Mouse (Mus musculus): Measurements from ENCODE around the gene Ubxn4. TPM values are rescaled to one million over a fixed set of nuclear protein-coding genes. Genes with fewer than 3 reads are reported as not detected.
"Not testable (repeated sequence)": the region's sequence is repeated elsewhere in the genome, so short reads cannot be mapped to it uniquely, and the experiment has no call there.

Ubxn4 gene
- 65.3 and 66.3 TPM in 2 replicates for polyA plus RNA-seq (2016; fragmentation: Nextera tagmentation; extraction: Ambion mirVana)

DNA sequence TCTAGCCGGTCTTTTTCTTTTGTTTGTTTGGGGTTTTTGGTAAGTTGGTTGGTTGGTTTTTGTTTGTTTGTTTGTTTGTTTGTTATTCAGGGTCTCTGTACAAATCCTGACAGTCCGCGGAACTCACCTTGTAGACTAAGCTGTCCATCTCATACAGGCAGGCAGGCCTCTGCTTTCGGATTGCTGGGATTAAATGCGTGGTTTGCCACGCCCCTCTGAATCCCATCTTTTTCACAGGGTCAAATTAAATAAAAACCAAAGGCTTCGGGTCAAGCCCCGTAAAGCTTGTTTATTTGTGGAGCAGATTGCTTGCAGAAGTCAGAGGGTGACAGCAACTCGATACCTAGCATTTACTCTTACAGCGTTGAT, at the start of gene Ubxn4:
Gene Ubxn4, plus strand, starts transcription at position 338 of the 369 bp plus-strand sequence.
- WGBS, result 9% methylated on average over 10 of the region's 10 CpGs
- peak within 1 kb of the TSS; percentile 95 for H3K9ac ChIP-seq
- peak within 1 kb of the TSS; percentile 93 for H3K4me3 ChIP-seq
- H3K4me2 ChIP-seq, result peak within 1 kb of the TSS; percentile 92
- H3K27ac ChIP-seq (ENCODE audit: poor library complexity, severe bottlenecking), result peak within 1 kb of the TSS; percentile 96
- peaks cover 7% of the 10 kb centered on the region; the same call in 1 of the 2 replicates for H3K4me1 ChIP-seq (replicated peaks)
- no peaks in the 10 kb centered on the region for H3K27me3 ChIP-seq (replicated peaks)
- ATAC-seq (ENCODE audit: insufficient number of reproducible peaks, low FRiP score), result peak; percentile 9; the same call in 1 of the 2 replicates
- no peaks in the 10 kb centered on the region for H3K9me3 ChIP-seq (replicated peaks)
- H3K36me3 ChIP-seq, result peaks cover 12% of the 10 kb centered on the region

DNA sequence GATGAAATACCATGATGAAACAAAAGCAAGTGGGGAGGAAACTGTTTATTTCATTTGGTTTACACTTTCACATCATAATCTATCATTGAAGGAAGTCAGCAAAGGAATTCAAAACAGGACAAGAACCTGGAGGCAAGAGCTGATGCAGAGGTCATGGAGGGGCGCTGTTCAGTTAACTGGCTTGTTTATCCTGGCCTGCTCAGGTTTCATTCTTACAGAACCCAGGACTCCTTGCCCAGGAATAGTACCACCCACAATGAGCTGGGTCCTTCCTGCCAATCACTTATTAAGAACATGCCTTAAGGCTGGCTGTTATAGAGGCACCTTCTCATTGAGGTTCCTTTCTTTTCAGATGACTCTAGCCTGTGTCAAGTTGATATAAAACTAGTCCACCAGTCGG, 49.8 kb upstream of the Ubxn4 start:
- no peaks in the 10 kb centered on the region for H3K4me1 ChIP-seq (replicated peaks)
- no peaks in the 10 kb centered on the region for H3K9me3 ChIP-seq (replicated peaks)
- peaks cover 46% of the 10 kb centered on the region for H3K36me3 ChIP-seq
- H3K4me3 ChIP-seq, result no peak overlapping the region
- ATAC-seq (ENCODE audit: insufficient number of reproducible peaks, low FRiP score), result no peak
- H3K4me2 ChIP-seq, result no peak overlapping the region
- H3K27ac ChIP-seq (ENCODE audit: poor library complexity, severe bottlenecking), result no peak overlapping the region
- 60% methylated on average over 2 of the region's 2 CpGs for WGBS
- no peaks in the 10 kb centered on the region for H3K27me3 ChIP-seq (replicated peaks)
- no peak overlapping the region for H3K9ac ChIP-seq

DNA sequence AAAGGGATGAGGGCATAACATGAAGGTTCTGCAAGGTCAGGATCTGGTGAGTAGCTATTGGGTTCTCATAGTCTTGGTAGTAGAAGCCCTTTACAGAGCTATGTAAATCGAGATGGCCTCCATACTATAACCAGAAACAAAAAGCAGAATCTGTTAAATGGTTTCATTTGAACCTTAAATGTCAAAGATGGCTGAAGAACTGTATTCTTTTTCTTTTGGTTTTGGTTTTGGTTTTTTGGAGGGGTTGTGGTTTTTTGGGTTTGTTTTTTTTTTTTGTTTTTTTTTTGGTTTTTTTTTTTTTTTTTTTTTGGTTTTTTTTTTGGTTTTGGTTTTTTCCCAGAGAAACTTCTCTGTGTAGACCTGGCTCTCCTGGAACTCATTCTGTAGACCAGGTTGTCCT, 46.4 kb upstream of the Ubxn4 start:
- no peak for ATAC-seq (ENCODE audit: insufficient number of reproducible peaks, low FRiP score)
- no peak overlapping the region for H3K4me2 ChIP-seq
- H3K4me1 ChIP-seq (replicated peaks), result no peaks in the 10 kb centered on the region
- no peak overlapping the region for H3K27ac ChIP-seq (ENCODE audit: poor library complexity, severe bottlenecking)
- H3K9me3 ChIP-seq (replicated peaks), result no peaks in the 10 kb centered on the region
- no peak overlapping the region for H3K9ac ChIP-seq
- peaks cover 44% of the 10 kb centered on the region for H3K36me3 ChIP-seq
- no peaks in the 10 kb centered on the region for H3K27me3 ChIP-seq (replicated peaks)
- no peak overlapping the region for H3K4me3 ChIP-seq
- 89% methylated on average over 1 of the region's 1 CpGs for WGBS

GRCm38 (mm10) chr1:128213261-128213660, 30.5 kb upstream of the Ubxn4 start:
- WGBS, result 45% methylated on average over 5 of the region's 5 CpGs
- no peaks in the 10 kb centered on the region for H3K27me3 ChIP-seq (replicated peaks)
- no peak overlapping the region for H3K27ac ChIP-seq (ENCODE audit: poor library complexity, severe bottlenecking)
- H3K9ac ChIP-seq, result no peak overlapping the region
- H3K4me3 ChIP-seq, result no peak overlapping the region
- H3K9me3 ChIP-seq (replicated peaks), result no peaks in the 10 kb centered on the region
- H3K36me3 ChIP-seq, result peaks cover 32% of the 10 kb centered on the region
- 0 out of 2 replicates have a peak, but pooled peaks cover 6% of the 10 kb centered on the region for H3K4me1 ChIP-seq (replicated peaks)
- ATAC-seq (ENCODE audit: insufficient number of reproducible peaks, low FRiP score), result peak; percentile 83
- 0 out of 2 replicates have a peak overlapping the region, but pooled peaks have one; percentile 2 for H3K4me2 ChIP-seq

DNA sequence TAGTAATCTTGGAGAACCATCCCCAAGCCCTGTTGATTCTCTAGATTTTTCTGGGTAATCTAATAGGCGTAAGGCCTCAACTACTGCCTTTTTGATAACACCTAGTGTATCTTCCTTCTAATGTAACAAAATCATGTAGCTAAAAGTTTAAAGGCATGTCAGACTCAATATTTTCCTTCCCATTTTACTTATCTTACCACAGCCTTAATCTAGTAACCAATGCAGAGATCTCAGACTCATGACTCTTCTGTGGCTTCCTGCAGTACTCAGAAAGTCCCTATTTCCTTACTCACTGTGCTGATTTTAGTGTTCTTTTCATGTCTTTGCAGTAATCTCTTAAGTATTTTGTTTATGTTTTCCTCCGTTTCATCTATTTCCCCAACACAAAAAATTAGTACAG, 21.9 kb upstream of the Ubxn4 start:
- Histone ChIP-seq H3K27ac (ENCODE audit: poor library complexity, severe bottlenecking) (no peak overlapping the region), H3K9ac (no peak overlapping the region), H3K27me3 (replicated peaks) (no peaks in the 10 kb centered on the region), H3K36me3 (peaks cover 43% of the 10 kb centered on the region), H3K4me3 (no peak overlapping the region), H3K4me1 (replicated peaks) (no peaks in the 10 kb centered on the region), H3K9me3 (replicated peaks) (no peaks in the 10 kb centered on the region), H3K4me2 (no peak overlapping the region)
- no peak for ATAC-seq (ENCODE audit: insufficient number of reproducible peaks, low FRiP score)
- WGBS, result 84% methylated on average over 2 of the region's 2 CpGs

GRCm38 (mm10) chr1:128223304-128223703, 20.5 kb upstream of the Ubxn4 start:
- H3K27me3 ChIP-seq (replicated peaks), result no peaks in the 10 kb centered on the region
- no peaks in the 10 kb centered on the region for H3K4me1 ChIP-seq (replicated peaks)
- H3K4me2 ChIP-seq, result no peak overlapping the region
- H3K9ac ChIP-seq, result no peak overlapping the region
- H3K4me3 ChIP-seq, result no peak overlapping the region
- no peak for ATAC-seq (ENCODE audit: insufficient number of reproducible peaks, low FRiP score)
- H3K9me3 ChIP-seq (replicated peaks), result no peaks in the 10 kb centered on the region
- no peak overlapping the region for H3K27ac ChIP-seq (ENCODE audit: poor library complexity, severe bottlenecking)
- WGBS, result 81% methylated on average over 1 of the region's 1 CpGs
- H3K36me3 ChIP-seq, result peaks cover 44% of the 10 kb centered on the region

DNA sequence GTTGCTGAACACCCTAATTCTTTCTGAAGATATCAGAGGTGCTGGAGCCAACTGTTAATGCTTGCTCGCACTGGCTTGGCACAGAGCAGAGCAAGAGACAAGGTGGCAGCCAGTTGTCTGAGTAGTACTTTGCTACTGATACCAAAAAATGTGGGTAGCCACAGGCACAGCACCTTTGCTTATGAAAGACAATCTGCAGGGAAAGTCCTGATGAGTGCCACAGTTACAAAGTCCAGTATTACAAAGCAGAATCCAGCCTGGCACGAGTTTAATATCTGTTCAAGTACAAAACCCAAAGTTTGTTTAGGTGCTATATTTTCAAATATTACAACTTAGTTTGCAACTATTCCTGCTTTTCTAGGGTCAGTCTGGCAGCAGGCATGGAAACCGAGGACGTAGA, 8.6 kb upstream of the Ubxn4 start:
- no peak overlapping the region for H3K4me3 ChIP-seq
- no peaks in the 10 kb centered on the region for H3K27me3 ChIP-seq (replicated peaks)
- no peaks in the 10 kb centered on the region for H3K9me3 ChIP-seq (replicated peaks)
- ATAC-seq (ENCODE audit: insufficient number of reproducible peaks, low FRiP score), result no peak
- no peaks in the 10 kb centered on the region for H3K4me1 ChIP-seq (replicated peaks)
- H3K36me3 ChIP-seq, result peaks cover 77% of the 10 kb centered on the region
- no peak overlapping the region for H3K9ac ChIP-seq
- no peak overlapping the region for H3K27ac ChIP-seq (ENCODE audit: poor library complexity, severe bottlenecking)
- H3K4me2 ChIP-seq, result no peak overlapping the region
- WGBS, result 93% methylated on average over 4 of the region's 4 CpGs

DNA sequence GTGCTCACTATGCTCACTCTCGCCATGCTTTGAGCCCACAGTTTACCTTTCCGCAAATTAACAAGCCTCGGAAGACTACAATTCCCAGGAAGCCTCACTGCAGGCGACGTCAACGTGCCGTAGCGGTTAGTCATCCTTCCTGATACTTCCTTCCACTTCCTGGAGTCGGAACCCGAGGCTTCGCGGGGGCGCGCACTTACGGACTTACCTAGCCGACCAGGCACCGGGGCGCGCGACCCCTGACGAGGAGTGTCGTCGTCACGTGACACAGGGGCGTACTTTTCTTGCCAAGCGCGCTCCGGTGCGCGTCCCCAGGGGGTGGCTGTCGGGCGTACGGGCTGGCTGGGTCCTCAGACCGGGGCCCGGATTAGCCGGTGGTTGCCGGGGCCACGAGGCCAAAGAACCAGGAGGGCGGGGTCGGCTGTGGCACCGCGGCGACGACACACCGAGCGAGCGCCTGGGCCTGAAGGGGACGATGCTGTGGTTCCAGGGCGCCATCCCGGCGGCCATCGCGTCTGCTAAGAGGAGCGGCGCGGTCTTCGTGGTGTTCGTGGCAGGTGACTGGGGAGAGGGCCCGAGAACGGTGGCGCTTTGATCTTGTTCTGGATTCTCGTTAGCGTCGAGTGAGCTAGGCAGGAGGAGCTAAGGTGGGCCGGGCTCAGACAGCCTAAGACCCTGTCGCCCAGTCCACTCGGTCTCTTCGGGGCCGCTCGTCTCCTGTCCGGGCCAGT, 397 bp downstream of the Ubxn4 start:
- Histone ChIP-seq H3K9me3 (replicated peaks) (no peaks in the 10 kb centered on the region), H3K4me1 (replicated peaks) (peaks cover 7% of the 10 kb centered on the region; the same call in 1 of the 2 replicates), H3K4me2 (peak overlapping the region; percentile 92), H3K4me3 (peak overlapping the region; percentile 93), H3K27ac (ENCODE audit: poor library complexity, severe bottlenecking) (peak overlapping the region; percentile 96), H3K27me3 (replicated peaks) (no peaks in the 10 kb centered on the region), H3K9ac (peak overlapping the region; percentile 95), H3K36me3 (peaks cover 8% of the 10 kb centered on the region)
- under 1% methylated on average over 71 of the region's 71 CpGs for WGBS
- ATAC-seq (ENCODE audit: insufficient number of reproducible peaks, low FRiP score), result peak; percentile 93

- H3K27ac ChIP-seq (ENCODE audit: poor library complexity, severe bottlenecking), result peak overlapping the region; percentile 96
- ATAC-seq (ENCODE audit: insufficient number of reproducible peaks, low FRiP score), result peak; percentile 69
- H3K4me3 ChIP-seq, result peak overlapping the region; percentile 93
- H3K9me3 ChIP-seq (replicated peaks), result no peaks in the 10 kb centered on the region
- peak overlapping the region; percentile 92 for H3K4me2 ChIP-seq
- H3K4me1 ChIP-seq (replicated peaks), result peaks cover 7% of the 10 kb centered on the region; the same call in 1 of the 2 replicates
- peaks cover 7% of the 10 kb centered on the region for H3K36me3 ChIP-seq
- H3K9ac ChIP-seq, result peak overlapping the region; percentile 95
- WGBS, result 2% methylated on average over 19 of the region's 19 CpGs
- H3K27me3 ChIP-seq (replicated peaks), result no peaks in the 10 kb centered on the region
These were observed 1.1 kb downstream of the Ubxn4 start for GRCm38 (mm10) chr1:128244727-128245355.

DNA sequence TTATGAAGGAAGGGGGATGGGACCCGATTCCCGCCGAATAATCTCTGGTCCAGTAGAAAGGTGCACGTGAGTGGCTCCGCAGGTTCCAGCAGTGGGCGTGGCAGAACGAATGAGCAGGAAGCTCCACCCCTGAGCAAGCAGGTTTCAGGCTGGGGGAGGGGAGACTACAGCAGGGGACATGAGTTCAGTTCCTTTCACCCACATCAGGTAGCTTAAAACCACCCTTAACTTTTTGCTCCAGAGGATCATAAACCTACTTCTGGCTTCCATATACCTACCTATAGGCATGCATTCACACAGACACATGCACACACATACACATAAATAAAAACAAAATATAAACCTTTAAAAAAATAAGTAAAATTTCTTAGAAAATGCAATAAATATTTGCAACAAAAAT, 23.3 kb downstream of the Ubxn4 start:
- H3K9ac ChIP-seq; H3K9me3 ChIP-seq (replicated peaks); H3K4me2 ChIP-seq; H3K27me3 ChIP-seq (replicated peaks); H3K4me1 ChIP-seq (replicated peaks); H3K27ac ChIP-seq (ENCODE audit: poor library complexity, severe bottlenecking); H3K4me3 ChIP-seq; ATAC-seq (ENCODE audit: insufficient number of reproducible peaks, low FRiP score): not testable (repeated sequence)
- H3K36me3 ChIP-seq, result peaks cover 82% of the 10 kb centered on the region
- 77% methylated on average over 7 of the region's 7 CpGs for WGBS

- Histone ChIP-seq H3K4me1 (replicated peaks) (no peaks in the 10 kb centered on the region), H3K9me3 (replicated peaks) (no peaks in the 10 kb centered on the region), H3K4me2 (no peak overlapping the region), H3K4me3 (no peak overlapping the region), H3K27me3 (replicated peaks) (no peaks in the 10 kb centered on the region), H3K36me3 (peaks cover 88% of the 10 kb centered on the region), H3K27ac (ENCODE audit: poor library complexity, severe bottlenecking) (no peak overlapping the region), H3K9ac (no peak overlapping the region)
- ATAC-seq (ENCODE audit: insufficient number of reproducible peaks, low FRiP score), result no peak
- WGBS, result 88% methylated on average over 3 of the region's 3 CpGs
These were observed 27.0 kb downstream of the Ubxn4 start for GRCm38 (mm10) chr1:128270731-128271130.
